21 mouse cellular contexts compared by ENCODE assay signal in the genomic region with DNA sequence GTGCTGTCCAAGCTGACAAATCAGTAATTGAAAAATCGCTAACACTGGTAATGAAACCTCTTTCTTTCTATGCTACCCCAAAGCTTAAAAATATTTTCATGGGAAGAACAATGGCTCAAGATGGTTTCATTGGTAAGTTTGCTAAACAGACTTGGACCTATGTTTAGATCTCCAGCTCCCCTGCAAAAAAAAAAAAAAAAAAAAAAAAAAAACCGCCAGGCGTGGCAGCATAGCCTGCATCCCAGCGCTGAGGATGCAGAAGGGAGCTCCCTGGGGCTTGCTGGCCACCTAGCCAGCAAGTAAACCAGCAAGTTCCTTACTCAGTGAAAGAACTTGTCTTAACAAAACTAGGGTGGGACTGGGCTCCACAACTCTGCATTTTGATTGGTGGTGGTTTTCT. TPM values are rescaled to one million over a fixed set of nuclear protein-coding genes. Genes with fewer than 3 reads are reported as not detected.
DNase-seq lines count a peak whose midpoint lies in the region; ATAC-seq and TF ChIP-seq lines count a peak whose summit lies in the region.
"Had no signal": no experiment of that assay in that cellular context is flagged by ENCODE, and none has a peak within 500 bp of the region (broad histone marks: within the 10 kb centered on the region; RNA-seq: fewer than 3 reads in every experiment).

No protein-coding gene starts in this region.

- no peak for ATAC-seq in intestine, embryonic 16.5 days
- ATAC-seq in intestine, embryonic 15.5 days: no peak
- ATAC-seq: forebrain, embryonic 14.5 days; forebrain, embryonic 16.5 days had no signal

- H3K4me2 ChIP-seq in intestine, embryonic 16.5 days (ENCODE audit: low read depth, low read length): no peak overlapping the region
- H3K4me2 ChIP-seq in intestine, embryonic 15.5 days (replicated peaks): no peak overlapping the region
- H3K4me2 ChIP-seq: embryonic facial prominence, embryonic 13.5 days; embryonic facial prominence, embryonic 15.5 days; forebrain, embryonic 12.5 days had no signal

- WGBS in intestine, embryonic 16.5 days: 56% methylated on average over 4 of the region's 4 CpGs
- WGBS in intestine, embryonic 15.5 days: 65% methylated on average over 4 of the region's 4 CpGs
- 60% methylated on average over 4 of the region's 4 CpGs for whole genome bisulfite sequencing in small intestine, adult 2 months

- H3K9me3 ChIP-seq in intestine, embryonic 16.5 days (ENCODE audit: control insufficient read depth, low read length): no peaks in the 10 kb centered on the region
- H3K9me3 ChIP-seq in intestine, embryonic 15.5 days: no peaks in the 10 kb centered on the region
- no peaks in the 10 kb centered on the region for H3K9me3 ChIP-seq in ES-E14 (ENCODE audit: control insufficient read depth, insufficient read depth, low read depth, low read length)
- H3K9me3 ChIP-seq: embryonic facial prominence, embryonic 13.5 days; embryonic facial prominence, embryonic 15.5 days; forebrain, embryonic 10.5 days; forebrain, embryonic 12.5 days had no signal

- no peaks in the 10 kb centered on the region for H3K36me3 ChIP-seq in intestine, embryonic 16.5 days (ENCODE audit: control insufficient read depth, insufficient read depth, low read length)
- H3K36me3 ChIP-seq in intestine, embryonic 15.5 days: no peaks in the 10 kb centered on the region
- no peaks in the 10 kb centered on the region for H3K36me3 ChIP-seq in ES-E14 (ENCODE audit: control insufficient read depth, insufficient read depth, low read length, poor library complexity, severe bottlenecking)
- no peaks in the 10 kb centered on the region for H3K36me3 ChIP-seq in small intestine, adult 2 months (ENCODE audit: control insufficient read depth, insufficient read depth, low read length)
- H3K36me3 ChIP-seq: embryonic facial prominence, embryonic 13.5 days; embryonic facial prominence, embryonic 15.5 days; forebrain, embryonic 10.5 days; forebrain, embryonic 12.5 days had no signal

- H3K9ac ChIP-seq in intestine, embryonic 16.5 days (ENCODE audit: low read depth, low read length): no peak overlapping the region
- no peak overlapping the region for H3K9ac ChIP-seq in intestine, embryonic 15.5 days
- no peak overlapping the region for H3K9ac ChIP-seq in ES-E14 (ENCODE audit: insufficient read depth, low read depth, low read length, poor library complexity, severe bottlenecking)
- H3K9ac ChIP-seq: embryonic facial prominence, embryonic 13.5 days; embryonic facial prominence, embryonic 15.5 days; forebrain, embryonic 12.5 days had no signal

- TF ChIP-seq CTCF in small intestine, adult 2 months (IDR thresholded peaks at IDR 0.05; ENCODE audit: extremely low read depth, insufficient read length, insufficient replicate concordance, low read depth, low read length): no peak

- no peak for DNase-seq in ES-E14 (ENCODE audit: low read depth, low spot score)
- no peak for DNase-seq in liver
- DNase-seq in cerebellum, postnatal 10 days: no peak
- DNase-seq: adrenal gland, adult 2 months; adrenal gland, postnatal 10 days; adrenal gland, postnatal 25 days; cerebellum, adult 11 months; cerebellum, adult 18-20 months; cerebellum, adult 8-10 months; cerebellum, adult 9-11 months; cerebellum, postnatal 25 days had no signal

- H3K4me3 ChIP-seq in intestine, embryonic 16.5 days (ENCODE audit: low read length): no peak overlapping the region
- H3K4me3 ChIP-seq in intestine, embryonic 15.5 days (replicated peaks): no peak overlapping the region
- H3K4me3 ChIP-seq in ES-E14 (ENCODE audit: insufficient read depth in 1 of 2, low read depth in 1 of 2, low read length in 2 of 2, poor library complexity in 1 of 2, severe bottlenecking in 1 of 2): no peak overlapping the region
- no peak overlapping the region for H3K4me3 ChIP-seq in small intestine, adult 2 months (ENCODE audit: low read depth, low read length)
- H3K4me3 ChIP-seq: embryonic facial prominence, embryonic 13.5 days; embryonic facial prominence, embryonic 15.5 days; erythroblast, embryonic 14.5 days; forebrain, embryonic 10.5 days; forebrain, embryonic 12.5 days had no signal

- H3K4me1 ChIP-seq in intestine, embryonic 16.5 days (ENCODE audit: control insufficient read depth, insufficient read depth, low read length): peaks cover 16% of the 10 kb centered on the region; the same call in 1 of the 2 replicates
- no peaks in the 10 kb centered on the region for H3K4me1 ChIP-seq in intestine, embryonic 15.5 days (replicated peaks)
- H3K4me1 ChIP-seq in ES-E14 (ENCODE audit: control insufficient read depth in 2 of 2, insufficient read depth in 2 of 2, low read length in 2 of 2, poor library complexity in 1 of 2): peaks cover 5 to 13% of the 10 kb centered on the region in 2 experiments; a peak in 3 of 4 replicates
- peaks cover 23% of the 10 kb centered on the region for H3K4me1 ChIP-seq in small intestine, adult 2 months (ENCODE audit: control insufficient read depth, insufficient read depth, insufficient read length, low read length)
- H3K4me1 ChIP-seq: embryonic facial prominence, embryonic 13.5 days; embryonic facial prominence, embryonic 15.5 days; forebrain, embryonic 12.5 days had no signal

- in situ Hi-C loops in ES-E14 (cut with MboI; ENCODE audit: low sequenced_read_pairs in 2 of 2, unreplicated experiment in 2 of 2): no loop called here

- TF ChIP-seq POLR2A in small intestine, adult 2 months (IDR thresholded peaks at IDR 0.05; ENCODE audit: low read depth, low read length): no peak

- no peaks in the 10 kb centered on the region for H3K27me3 ChIP-seq in intestine, embryonic 16.5 days (replicated peaks; ENCODE audit: control insufficient read depth, insufficient read depth, low read length)
- H3K27me3 ChIP-seq in intestine, embryonic 15.5 days (replicated peaks): no peaks in the 10 kb centered on the region
- no peaks in the 10 kb centered on the region for H3K27me3 ChIP-seq in small intestine, adult 2 months (ENCODE audit: control insufficient read depth, insufficient read depth, low read length)
- H3K27me3 ChIP-seq: embryonic facial prominence, embryonic 13.5 days; embryonic facial prominence, embryonic 15.5 days; forebrain, embryonic 12.5 days had no signal

- H3K27ac ChIP-seq in intestine, embryonic 16.5 days (ENCODE audit: low read length): peak overlapping the region; percentile 42
- no peak overlapping the region for H3K27ac ChIP-seq in intestine, embryonic 15.5 days
- H3K27ac ChIP-seq in ES-E14 (ENCODE audit: insufficient read depth, low read depth, low read length, poor library complexity, severe bottlenecking): no peak overlapping the region
- peak overlapping the region; percentile 56 for H3K27ac ChIP-seq in small intestine, adult 2 months (ENCODE audit: insufficient read depth, low read depth, low read length)
- H3K27ac ChIP-seq: embryonic facial prominence, embryonic 13.5 days; embryonic facial prominence, embryonic 15.5 days; forebrain, embryonic 10.5 days; forebrain, embryonic 12.5 days had no signal

TF ChIP-seq in ES-E14, 5 proteins besides CTCF, POLR2A, EP300 and RAD21:
- TF ChIP-seq ZNF384 (IDR thresholded peaks at IDR 0.05; ENCODE audit: low read depth, low read length): peak; percentile 88
- TF ChIP-seq CHD2 (IDR thresholded peaks at IDR 0.05; ENCODE audit: low read depth, low read length): no peak
- TF ChIP-seq HCFC1 (IDR thresholded peaks at IDR 0.05; ENCODE audit: borderline replicate concordance, insufficient read depth, low read length): no peak

RNA-seq across cellular contexts. Expression of a gene that starts 35.8 kb away (rescaled TPM):
- 331 and 345 TPM in 2 replicates for polyA plus RNA-seq in intestine, embryonic 16.5 days (2015; fragmentation: Nextera tagmentation; extraction: Ambion mirVana)
- 313 and 339 TPM in 2 replicates for polyA plus RNA-seq in intestine, embryonic 15.5 days (2015; fragmentation: Nextera tagmentation; extraction: Ambion mirVana)
- total RNA-seq in ES-E14 (2012; rRNA removed): 76.9 and 89.5 TPM in 2 replicates
- polyA plus RNA-seq in small intestine, adult 2 months (2012; rRNA removed): 14.1 and 37.6 TPM in 2 replicates

Comparison
In these comparisons a context has a peak if more than half of its experiments do, and no peak if none do; other contexts are left out.
1. H3K27ac ChIP-seq: peak in intestine, embryonic 16.5 days (single experiment) and small intestine, adult 2 months (single experiment); none in intestine, embryonic 15.5 days (single experiment) and ES-E14 (single experiment).